Mouse (Mus musculus) limb, embryonic 12.5 days (tissue): ENCODE results near the gene Gck. TPM values are rescaled to one million over a fixed set of nuclear protein-coding genes. Genes with fewer than 3 reads are reported as not detected.
A peak's percentile ranks its signal among the peaks of the same experiment; 100 is the strongest.

Experiments used
- ATAC-seq: fragments of 200-750 bp; cut with Nextera tagmentation; 2 replicates; pipeline ENCODE4 v1.8.0; 2017; ENCODE audit warnings: low read depth, moderate TSS enrichment; ENCODE audit not compliant: insufficient number of reproducible peaks, insufficient read depth, low FRiP score, low TSS enrichment
- H3K27ac ChIP-seq: fragments of 300-500 bp; sonication (generic); 2 replicates; pipeline ENCODE4 v1.5.1; 2016; ENCODE audit warnings: mild to moderate bottlenecking, moderate library complexity
- H3K27me3 ChIP-seq: fragments of 300-500 bp; sonication (generic); 2 replicates; pipeline ENCODE4 v1.6.1; 2016; ENCODE audit warnings: mild to moderate bottlenecking, moderate library complexity
- H3K36me3 ChIP-seq: fragments of 300-500 bp; sonication (generic); 2 replicates; pipeline ENCODE4 v1.6.1; 2016; ENCODE audit warnings: mild to moderate bottlenecking, moderate library complexity
- H3K4me1 ChIP-seq: fragments of 300-500 bp; sonication (generic); replicated peaks from 2 replicates; pipeline ENCODE4 v1.6.1; 2016
- H3K4me2 ChIP-seq: fragments of 300-500 bp; sonication (generic); 2 replicates; pipeline ENCODE4 v1.6.1; 2016; ENCODE audit warnings: mild to moderate bottlenecking, moderate library complexity
- H3K4me3 ChIP-seq: fragments of 300-500 bp; sonication (generic); replicated peaks from 2 replicates; pipeline ENCODE4 v1.5.1; 2016; ENCODE audit warnings: mild to moderate bottlenecking
- H3K9ac ChIP-seq: fragments of 300-500 bp; sonication (generic); replicated peaks from 2 replicates; pipeline ENCODE4 v1.6.1; 2016; ENCODE audit warnings: mild to moderate bottlenecking, moderate library complexity
- H3K9me3 ChIP-seq: fragments of 300-500 bp; sonication (generic); 2 replicates; pipeline ENCODE4 v1.6.1; 2016; ENCODE audit warnings: mild to moderate bottlenecking, moderate library complexity
- WGBS: fragments of 180-500 bp; shearing (Covaris S2); methylation state at CpG from one replicate; pipeline ENCODE4 v1.1.7; 2016; 5-methylcytosine and 5-hydroxymethylcytosine counted together
- polyA plus RNA-seq: library from polyadenylated mRNA; unstranded; fragments of >200 nt; fragmentation: Nextera tagmentation; extraction: Ambion mirVana; gene quantifications from 2 replicates; pipeline ENCODE4 v1.2.1, GENCODE M21; 2016

The Gck gene
- polyA plus RNA-seq, 1 experiment from 2014 or later, result 0.78 TPM

GRCm38 (mm10) chr11:5859883-5860550 is 89.9 kb downstream of the Gck start:
- peaks cover 30% of the 10 kb centered on the region for H3K4me1 ChIP-seq
- H3K27ac ChIP-seq, result no peak overlapping the region
- H3K4me3 ChIP-seq, result no peak overlapping the region
- peaks cover 2% of the 10 kb centered on the region; the same call in 1 of the 2 replicates for H3K36me3 ChIP-seq
- no peak overlapping the region for H3K9ac ChIP-seq
- WGBS, result 86% methylated on average over 13 of the region's 13 CpGs
- H3K9me3 ChIP-seq, result no peaks in the 10 kb centered on the region; the same call in 1 of the 2 replicates
- no peak overlapping the region for H3K4me2 ChIP-seq
- no peak for ATAC-seq
- H3K27me3 ChIP-seq, result peaks cover 46% of the 10 kb centered on the region

GRCm38 (mm10) chr11:5858723-5859122 is 91.2 kb downstream of the Gck start:
- WGBS, result 80% methylated on average over 1 of the region's 1 CpGs
- peaks cover 30% of the 10 kb centered on the region for H3K4me1 ChIP-seq
- H3K9ac ChIP-seq, result no peak overlapping the region
- H3K4me2 ChIP-seq, result no peak overlapping the region
- ATAC-seq, result no peak
- H3K36me3 ChIP-seq, result no peaks in the 10 kb centered on the region
- no peak overlapping the region for H3K27ac ChIP-seq
- H3K4me3 ChIP-seq, result no peak overlapping the region
- H3K27me3 ChIP-seq, result peaks cover 42% of the 10 kb centered on the region
- H3K9me3 ChIP-seq, result no peaks in the 10 kb centered on the region; the same call in 1 of the 2 replicates

GRCm38 (mm10) chr11:5856479-5857130 is 93.3 kb downstream of the Gck start:
- H3K9me3 ChIP-seq, result no peaks in the 10 kb centered on the region; the same call in 1 of the 2 replicates
- no peak for ATAC-seq
- H3K9ac ChIP-seq, result no peak overlapping the region
- H3K36me3 ChIP-seq, result no peaks in the 10 kb centered on the region
- no peak overlapping the region for H3K4me3 ChIP-seq
- H3K27me3 ChIP-seq, result peaks cover 23% of the 10 kb centered on the region
- 82% methylated on average over 8 of the region's 8 CpGs for WGBS
- 0 out of 2 replicates have a peak overlapping the region, but pooled peaks have one; percentile 69 for H3K27ac ChIP-seq
- H3K4me1 ChIP-seq, result peaks cover 14% of the 10 kb centered on the region
- H3K4me2 ChIP-seq, result no peak overlapping the region

- Histone ChIP-seq H3K9me3 (no peaks in the 10 kb centered on the region; the same call in 1 of the 2 replicates), H3K9ac (no peak overlapping the region), H3K36me3 (no peaks in the 10 kb centered on the region), H3K4me2 (no peak overlapping the region), H3K4me1 (peaks cover 7% of the 10 kb centered on the region), H3K27ac (peak overlapping the region; percentile 69; the same call in 1 of the 2 replicates), H3K27me3 (peaks cover 16% of the 10 kb centered on the region), H3K4me3 (no peak overlapping the region)
- ATAC-seq, result no peak
- 44% methylated on average over 7 of the region's 7 CpGs for WGBS
Measured at GRCm38 (mm10) chr11:5855902-5856301, 94.0 kb downstream of the Gck start.

- Histone ChIP-seq H3K36me3 (no peaks in the 10 kb centered on the region), H3K4me2 (no peak overlapping the region), H3K27me3 (peaks cover 12% of the 10 kb centered on the region), H3K4me1 (peaks cover 7% of the 10 kb centered on the region), H3K9ac (no peak overlapping the region), H3K9me3 (no peaks in the 10 kb centered on the region; the same call in 1 of the 2 replicates), H3K27ac (peak overlapping the region; percentile 69; the same call in 1 of the 2 replicates), H3K4me3 (no peak overlapping the region)
- no peak for ATAC-seq
Measured at GRCm38 (mm10) chr11:5855481-5855880, 94.4 kb downstream of the Gck start.

- H3K9ac ChIP-seq, result no peak overlapping the region
- no peaks in the 10 kb centered on the region for H3K36me3 ChIP-seq
- no peak overlapping the region for H3K4me3 ChIP-seq
- H3K27ac ChIP-seq, result no peak overlapping the region
- no peak overlapping the region for H3K4me2 ChIP-seq
- no peak for ATAC-seq
- 25% methylated on average over 1 of the region's 1 CpGs for WGBS
- no peaks in the 10 kb centered on the region for H3K9me3 ChIP-seq
- peaks cover 13% of the 10 kb centered on the region for H3K4me1 ChIP-seq
- no peaks in the 10 kb centered on the region for H3K27me3 ChIP-seq
Measured at GRCm38 (mm10) chr11:5852314-5852713, 97.6 kb downstream of the Gck start.

- no peak for ATAC-seq
- no peak overlapping the region for H3K27ac ChIP-seq
Measured at GRCm38 (mm10) chr11:5851021-5851736, 98.7 kb downstream of the Gck start.

More at GRCm38 (mm10) chr11:5851021-5851736, 98.7 kb downstream of the Gck start:
- Histone ChIP-seq H3K9me3 (no peaks in the 10 kb centered on the region), H3K4me3 (no peak overlapping the region), H3K36me3 (no peaks in the 10 kb centered on the region), H3K27me3 (no peaks in the 10 kb centered on the region), H3K4me1 (peaks cover 12% of the 10 kb centered on the region), H3K4me2 (no peak overlapping the region), H3K9ac (no peak overlapping the region)
- WGBS, result 63% methylated on average over 4 of the region's 4 CpGs

Other genes with a start within 250 kb of the Gck start
- gene Mrps24, start 234.4 kb downstream of the Gck start, polyA plus RNA-seq, result 168 and 177 TPM in 2 replicates
- gene Urgcp, start 187.7 kb downstream of the Gck start, polyA plus RNA-seq, result 24.6 and 25.7 TPM in 2 replicates
- 122 and 123 TPM in 2 replicates for gene Dbnl, start 161.6 kb downstream of the Gck start, polyA plus RNA-seq
- gene Pgam2, start 146.3 kb downstream of the Gck start, polyA plus RNA-seq, result 36.5 and 39.0 TPM in 2 replicates
- gene Polm, start 112.1 kb downstream of the Gck start, polyA plus RNA-seq, result 9.0 and 10.0 TPM in 2 replicates
- gene Aebp1, start 88.1 kb downstream of the Gck start, polyA plus RNA-seq, result 12.5 and 15.2 TPM in 2 replicates
- gene Pold2, start 71.8 kb downstream of the Gck start, polyA plus RNA-seq, result 127 and 129 TPM in 2 replicates
- gene Myl7, start 51.3 kb downstream of the Gck start, polyA plus RNA-seq, result 1.3 and 2.4 TPM in 2 replicates
- 52.8 and 57.9 TPM in 2 replicates for gene Ykt6, start 5.6 kb upstream of the Gck start, polyA plus RNA-seq
- 0.74 and 0.91 TPM in 2 replicates for gene Camk2b, start 116.3 kb upstream of the Gck start, polyA plus RNA-seq
- 0.42 and 0.65 TPM in 2 replicates for gene A730071L15Rik, start 249.9 kb upstream of the Gck start, polyA plus RNA-seq